Mouse (Mus musculus) stomach, postnatal 0 days (tissue): ENCODE data around the gene Ndn. TPM values are rescaled to one million over a fixed set of nuclear protein-coding genes. Genes with fewer than 3 reads are reported as not detected.

Experiments
- ATAC-seq: fragments of 200-750 bp; cut with Nextera tagmentation; 2 replicates; pipeline ENCODE4 v1.8.0; 2017; ENCODE audit not compliant: low FRiP score, low TSS enrichment
- DNase-seq: peaks from one replicate; pipeline ENCODE4 v3.0.0-alpha.2; 2016; ENCODE audit warnings: low spot score
- H3K27ac ChIP-seq: fragments of 300-500 bp; sonication (generic); replicated peaks from 2 replicates; pipeline ENCODE4 v1.5.1; 2014; ENCODE audit warnings: mild to moderate bottlenecking, control low read depth
- H3K27me3 ChIP-seq: fragments of 300-500 bp; sonication (generic); 2 replicates; pipeline ENCODE4 v1.6.1; 2014; ENCODE audit warnings: low read length; ENCODE audit not compliant: control insufficient read depth, insufficient read depth
- H3K36me3 ChIP-seq: fragments of 300-500 bp; sonication (generic); 2 replicates; pipeline ENCODE4 v1.6.1; 2014; ENCODE audit warnings: low read length, mixed read lengths; ENCODE audit not compliant: control insufficient read depth, insufficient read depth
- H3K4me1 ChIP-seq: fragments of 300-500 bp; sonication (generic); replicated peaks from 2 replicates; pipeline ENCODE4 v1.6.1; 2014; ENCODE audit warnings: antibody characterized with exemption; ENCODE audit not compliant: control insufficient read depth, insufficient read depth
- H3K4me2 ChIP-seq: fragments of 300-500 bp; sonication (generic); replicated peaks from 2 replicates; pipeline ENCODE4 v1.6.1; 2014; ENCODE audit warnings: low read depth, mild to moderate bottlenecking, control low read depth, moderate library complexity
- H3K4me3 ChIP-seq: fragments of 300-500 bp; sonication (generic); 2 replicates; pipeline ENCODE4 v1.5.1; 2014; ENCODE audit warnings: low read depth, low read length, control low read depth
- H3K9ac ChIP-seq: fragments of 300-500 bp; sonication (generic); 2 replicates; pipeline ENCODE4 v1.6.1; 2014; ENCODE audit warnings: mild to moderate bottlenecking, low read length, control low read depth, mixed read lengths
- H3K9me3 ChIP-seq: fragments of 300-500 bp; sonication (generic); 2 replicates; pipeline ENCODE4 v1.6.1; 2016; ENCODE audit warnings: low read length; ENCODE audit not compliant: control insufficient read depth
- CTCF ChIP-seq: IDR thresholded peaks from 2 replicates; pipeline ENCODE4 v1.5.1; 2016; ENCODE audit warnings: antibody characterized with exemption, low read depth, mild to moderate bottlenecking, moderate library complexity
- EP300 ChIP-seq: optimal IDR thresholded peaks from 2 replicates; pipeline ENCODE3; 2016; ENCODE audit warnings: antibody characterized with exemption
- WGBS: fragments of 180-500 bp; shearing (Covaris S2); extraction: QIAGEN DNeasy Blood & Tissue Kit; methylation state at CpG from one replicate; pipeline ENCODE4 v1.1.7; 2014; 5-methylcytosine and 5-hydroxymethylcytosine counted together
- polyA plus RNA-seq: library from polyadenylated mRNA; unstranded; fragments of >200 nt; fragmentation: Nextera tagmentation; extraction: Ambion mirVana; gene quantifications from 2 replicates; pipeline ENCODE4 v1.2.1, GENCODE M21; 2015

The Ndn gene
- polyA plus RNA-seq = 34.7 and 35.8 TPM in 2 replicates

- Histone ChIP-seq H3K27ac (no peak within 1 kb of the TSS), H3K4me2 (no peak within 1 kb of the TSS), H3K27me3 (no peaks in the 10 kb centered on the region), H3K4me3 (no peak within 1 kb of the TSS), H3K9me3 (no peaks in the 10 kb centered on the region), H3K9ac (no peak within 1 kb of the TSS), H3K4me1 (no peaks in the 10 kb centered on the region), H3K36me3 (no peaks in the 10 kb centered on the region)
- no peak for TF ChIP-seq CTCF
- no peak for TF ChIP-seq EP300
- DNase-seq = no peak
- ATAC-seq = no peak
- 54% methylated on average over 1 of the region's 1 CpGs for WGBS
Measured at GRCm38 (mm10) chr7:62346269-62346668, at the start of gene Ndn. TSS of gene Ndn (plus strand) at chr7:62346569.

DNA sequence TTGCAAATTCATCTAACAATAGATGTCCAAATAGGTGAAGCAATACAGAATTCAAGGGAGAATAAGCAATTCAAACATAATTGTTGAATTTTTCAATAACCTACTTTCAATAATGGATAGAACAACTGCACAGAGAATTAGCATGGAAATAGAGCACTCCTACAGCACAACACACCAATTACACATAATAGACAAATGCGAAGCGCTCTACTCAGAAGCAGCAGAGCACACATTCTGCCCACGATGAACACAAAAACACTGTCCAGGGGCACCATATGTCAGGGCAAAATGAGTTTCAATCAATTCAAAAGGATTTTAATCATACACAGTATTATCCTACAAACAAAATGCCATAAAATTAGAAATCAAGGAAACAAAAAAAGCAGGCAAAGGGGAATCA, 43.9 kb upstream of the Ndn start:
- H3K9ac ChIP-seq = no peak overlapping the region
- H3K4me2 ChIP-seq = no peak overlapping the region
- no peak overlapping the region for H3K4me3 ChIP-seq
- no peak for ATAC-seq
- 85% methylated on average over 3 of the region's 3 CpGs for WGBS
- H3K9me3 ChIP-seq = no peaks in the 10 kb centered on the region
- H3K27me3 ChIP-seq = no peaks in the 10 kb centered on the region
- H3K4me1 ChIP-seq = no peaks in the 10 kb centered on the region
- TF ChIP-seq CTCF (no peak), EP300 (no peak)
- no peak for DNase-seq
- H3K36me3 ChIP-seq = no peaks in the 10 kb centered on the region
- H3K27ac ChIP-seq = no peak overlapping the region

DNA sequence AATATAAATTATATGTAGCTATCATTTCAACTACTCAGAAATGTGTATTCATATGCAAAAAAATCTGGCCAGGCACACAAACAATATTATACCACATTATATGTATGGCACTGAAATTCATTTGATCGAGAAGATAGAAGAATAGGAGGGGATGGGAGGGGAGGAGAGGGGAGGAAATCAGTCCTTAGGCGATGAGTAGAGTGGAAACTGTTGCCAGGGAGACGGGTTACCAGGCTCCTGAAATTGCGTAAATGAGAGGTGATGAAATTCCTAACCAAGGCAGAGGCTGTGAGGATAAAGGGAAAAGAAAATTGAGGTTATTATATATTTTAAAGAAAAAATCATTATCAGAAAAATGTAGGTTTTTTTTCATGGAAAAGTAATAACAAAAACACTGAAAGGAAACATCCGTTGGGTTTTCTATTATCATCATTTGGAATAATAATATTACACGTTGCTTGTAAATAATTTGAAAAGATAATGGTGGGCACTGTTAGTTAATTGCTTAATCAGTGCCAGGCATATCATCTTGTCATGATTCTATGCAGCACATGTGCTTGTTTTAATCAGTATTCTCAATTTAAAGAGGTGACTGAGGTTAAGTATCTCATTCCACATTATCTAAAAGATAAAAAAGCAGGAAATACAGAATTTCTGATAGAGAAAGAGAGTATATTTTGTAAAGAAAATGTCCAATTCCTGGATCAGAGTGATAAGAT, 39.3 kb upstream of the Ndn start:
- H3K4me2 ChIP-seq = no peak overlapping the region
- no peaks in the 10 kb centered on the region for H3K36me3 ChIP-seq
- H3K9me3 ChIP-seq = no peaks in the 10 kb centered on the region
- WGBS = 55% methylated on average over 6 of the region's 6 CpGs
- no peaks in the 10 kb centered on the region for H3K4me1 ChIP-seq
- H3K27me3 ChIP-seq = no peaks in the 10 kb centered on the region
- DNase-seq = no peak
- ATAC-seq = no peak
- no peak overlapping the region for H3K9ac ChIP-seq
- no peak for TF ChIP-seq EP300
- TF ChIP-seq CTCF = no peak
- H3K27ac ChIP-seq = no peak overlapping the region
- H3K4me3 ChIP-seq = no peak overlapping the region

DNA sequence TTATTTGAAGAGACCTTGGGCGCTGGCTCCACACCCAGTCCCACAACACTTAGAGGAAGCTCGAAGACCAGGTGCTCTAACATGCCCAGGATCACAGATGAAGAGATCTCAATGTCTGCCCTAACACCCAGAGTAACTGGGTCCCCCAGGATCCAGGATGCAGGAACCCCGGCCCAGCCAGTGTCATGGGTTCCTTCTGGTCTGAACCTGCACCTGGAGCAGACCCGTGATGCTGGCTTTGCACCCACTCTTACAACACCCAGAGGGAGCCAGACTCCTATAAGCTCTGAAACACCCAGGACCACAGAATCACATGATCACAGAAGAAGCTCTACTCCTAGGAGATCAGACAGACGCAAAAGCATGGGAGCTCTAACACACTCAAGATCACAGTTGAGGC, 29.6 kb upstream of the Ndn start:
- no peak for TF ChIP-seq EP300
- TF ChIP-seq CTCF = no peak
- no peak overlapping the region for H3K9ac ChIP-seq
- no peak overlapping the region for H3K27ac ChIP-seq
- no peaks in the 10 kb centered on the region for H3K9me3 ChIP-seq
- no peak overlapping the region for H3K4me3 ChIP-seq
- H3K4me1 ChIP-seq = no peaks in the 10 kb centered on the region
- no peaks in the 10 kb centered on the region for H3K27me3 ChIP-seq
- no peak for ATAC-seq
- 64% methylated on average over 5 of the region's 5 CpGs for WGBS
- H3K4me2 ChIP-seq = no peak overlapping the region
- H3K36me3 ChIP-seq = no peaks in the 10 kb centered on the region
- DNase-seq = no peak

- no peak overlapping the region for H3K27ac ChIP-seq
- no peak overlapping the region for H3K9ac ChIP-seq
- WGBS = 12% methylated on average over 1 of the region's 1 CpGs
- H3K4me2 ChIP-seq = no peak overlapping the region
- H3K27me3 ChIP-seq = no peaks in the 10 kb centered on the region
- H3K4me1 ChIP-seq = no peaks in the 10 kb centered on the region
- no peaks in the 10 kb centered on the region for H3K9me3 ChIP-seq
- no peak for TF ChIP-seq EP300
- no peak for TF ChIP-seq CTCF
- ATAC-seq (no peak), DNase-seq (no peak)
- H3K4me3 ChIP-seq = no peak overlapping the region
- no peaks in the 10 kb centered on the region for H3K36me3 ChIP-seq
Measured at GRCm38 (mm10) chr7:62345411-62345810, 958 bp upstream of the Ndn start.

- Histone ChIP-seq H3K4me2 (peak overlapping the region; percentile 55), H3K4me3 (peak overlapping the region; percentile 42), H3K27me3 (no peaks in the 10 kb centered on the region), H3K4me1 (no peaks in the 10 kb centered on the region), H3K9me3 (no peaks in the 10 kb centered on the region), H3K36me3 (no peaks in the 10 kb centered on the region), H3K27ac (no peak overlapping the region; the same call in 1 of the 2 replicates), H3K9ac (peak overlapping the region; percentile 52)
- DNase-seq (peak; percentile 65), ATAC-seq (peak; percentile 91)
- WGBS = 12% methylated on average over 38 of the region's 42 CpGs
- TF ChIP-seq CTCF = no peak
- TF ChIP-seq EP300 = no peak
Measured at GRCm38 (mm10) chr7:62348106-62348803, 1.9 kb downstream of the Ndn start.
